Mouse (Mus musculus) olfactory bulb, adult 2 months (tissue): ENCODE data around the gene Braf.

Experiments
- CTCF ChIP-seq: fragments of 200-500 bp; IDR thresholded peaks from 2 replicates; pipeline ENCODE4 v1.5.1; 2012; ENCODE audit warnings: low read depth, mild to moderate bottlenecking, low read length, moderate library complexity; ENCODE audit not compliant: insufficient read depth
- POLR2A ChIP-seq: fragments of 200-500 bp; IDR thresholded peaks from 2 replicates; pipeline ENCODE4 v1.6.1; 2012; ENCODE audit warnings: mild to moderate bottlenecking, low read depth, low read length, moderate library complexity; ENCODE audit not compliant: insufficient read depth

- no peak for TF ChIP-seq POLR2A
- no peak for TF ChIP-seq CTCF
Observed at GRCm38 (mm10) chr6:39581087-39581784, 144.0 kb downstream of the Braf start.
